Mouse (Mus musculus) hindlimb bud, embryonic 11.5 days (tissue): ENCODE results near the gene Chga.

Experiments
- DNase-seq: peaks from one replicate; pipeline ENCODE4 v3.0.0-alpha.2; 2012; ENCODE audit warnings: low read depth, low spot score; ENCODE audit errors: extremely low spot score

Gene Chga

GRCm38 (mm10) chr12:102555850-102556249 lies 1.1 kb downstream of the Chga start:
- DNase-seq: no peak

GRCm38 (mm10) chr12:102557372-102557771 lies 2.6 kb downstream of the Chga start:
- no peak for DNase-seq

GRCm38 (mm10) chr12:102565086-102565485 lies 10.3 kb downstream of the Chga start:
- DNase-seq: no peak

- no peak for DNase-seq
These were observed 12.2 kb downstream of the Chga start for GRCm38 (mm10) chr12:102566951-102567350.

- no peak for DNase-seq
These were observed 13.4 kb downstream of the Chga start for GRCm38 (mm10) chr12:102568219-102568618.

GRCm38 (mm10) chr12:102570111-102570510 lies 15.3 kb downstream of the Chga start:
- no peak for DNase-seq

GRCm38 (mm10) chr12:102570734-102571133 lies 16.0 kb downstream of the Chga start:
- DNase-seq: no peak

- DNase-seq: no peak
These were observed 16.9 kb downstream of the Chga start for GRCm38 (mm10) chr12:102571666-102572065.

GRCm38 (mm10) chr12:102573036-102573435 lies 18.3 kb downstream of the Chga start:
- no peak for DNase-seq

- no peak for DNase-seq
These were observed 21.0 kb downstream of the Chga start for GRCm38 (mm10) chr12:102575541-102576329.

- no peak for DNase-seq
These were observed 22.1 kb downstream of the Chga start for GRCm38 (mm10) chr12:102576659-102577398.

GRCm38 (mm10) chr12:102579041-102579440 lies 24.3 kb downstream of the Chga start:
- no peak for DNase-seq

GRCm38 (mm10) chr12:102581579-102582196 lies 26.9 kb downstream of the Chga start:
- no peak for DNase-seq

- DNase-seq: no peak
These were observed 27.7 kb downstream of the Chga start for GRCm38 (mm10) chr12:102582441-102582840.

GRCm38 (mm10) chr12:102585390-102585789 lies 30.6 kb downstream of the Chga start:
- no peak for DNase-seq

GRCm38 (mm10) chr12:102586286-102586881 lies 31.6 kb downstream of the Chga start:
- DNase-seq: no peak

GRCm38 (mm10) chr12:102587106-102587505 lies 32.3 kb downstream of the Chga start:
- no peak for DNase-seq

- DNase-seq: no peak
These were observed 36.1 kb downstream of the Chga start for GRCm38 (mm10) chr12:102590711-102591360.

- DNase-seq: no peak
These were observed 38.9 kb downstream of the Chga start for GRCm38 (mm10) chr12:102593699-102594098.

GRCm38 (mm10) chr12:102594627-102595026 lies 39.9 kb downstream of the Chga start:
- DNase-seq: no peak

GRCm38 (mm10) chr12:102596410-102596809 lies 41.6 kb downstream of the Chga start:
- DNase-seq: no peak
